Mouse (Mus musculus): ENCODE measurements around the gene Foxk1. TPM values are rescaled to one million over a fixed set of nuclear protein-coding genes. Genes with fewer than 3 reads are reported as not detected.

Gene Foxk1
- polyA plus RNA-seq, 1 experiment from 2014 or later, result 6.5 TPM

GRCm38 (mm10) chr5:142384911-142385660 is 16.2 kb upstream of the Foxk1 start:
- ATAC-seq (ENCODE audit: low FRiP score, low TSS enrichment), result no peak
- 36% methylated on average over 23 of the region's 23 CpGs for WGBS
- 0 out of 2 replicates have a peak, but pooled peaks cover 3% of the 10 kb centered on the region for H3K4me1 ChIP-seq (ENCODE audit: control insufficient read depth, insufficient read depth, low read length)
- H3K27ac ChIP-seq (ENCODE audit: low read depth, low read length), result no peak overlapping the region
- H3K9me3 ChIP-seq (ENCODE audit: control insufficient read depth, low read length), result no peaks in the 10 kb centered on the region
- H3K4me2 ChIP-seq (replicated peaks; ENCODE audit: low read depth, low read length), result no peak overlapping the region
- H3K36me3 ChIP-seq (ENCODE audit: control insufficient read depth, insufficient read depth, low read length), result no peaks in the 10 kb centered on the region
- H3K4me3 ChIP-seq (ENCODE audit: low read length), result no peak overlapping the region
- no peaks in the 10 kb centered on the region for H3K27me3 ChIP-seq (ENCODE audit: control insufficient read depth, insufficient read depth, low read length)
- H3K9ac ChIP-seq (ENCODE audit: low read depth, low read length), result no peak overlapping the region

- Histone ChIP-seq H3K27ac (ENCODE audit: low read depth, low read length) (no peak overlapping the region; the same call in 1 of the 2 replicates), H3K36me3 (ENCODE audit: control insufficient read depth, insufficient read depth, low read length) (no peaks in the 10 kb centered on the region), H3K4me2 (replicated peaks; ENCODE audit: low read depth, low read length) (no peak overlapping the region), H3K4me1 (ENCODE audit: control insufficient read depth, insufficient read depth, low read length) (0 out of 2 replicates have a peak, but pooled peaks cover 3% of the 10 kb centered on the region), H3K9ac (ENCODE audit: low read depth, low read length) (no peak overlapping the region; the same call in 1 of the 2 replicates), H3K4me3 (ENCODE audit: low read length) (no peak overlapping the region), H3K9me3 (ENCODE audit: control insufficient read depth, low read length) (no peaks in the 10 kb centered on the region), H3K27me3 (ENCODE audit: control insufficient read depth, insufficient read depth, low read length) (no peaks in the 10 kb centered on the region)
- no peak for ATAC-seq (ENCODE audit: low FRiP score, low TSS enrichment)
- 74% methylated on average over 6 of the region's 6 CpGs for WGBS
These were observed 15.0 kb upstream of the Foxk1 start for GRCm38 (mm10) chr5:142386329-142386728.

- H3K4me3 ChIP-seq (ENCODE audit: low read length), result no peak overlapping the region
- peak; percentile 69; the same call in 1 of the 2 replicates for ATAC-seq (ENCODE audit: low FRiP score, low TSS enrichment)
These were observed 14.3 kb upstream of the Foxk1 start for GRCm38 (mm10) chr5:142386784-142387680.

GRCm38 (mm10) chr5:142387716-142388115 is 13.6 kb upstream of the Foxk1 start:
- no peak overlapping the region for H3K9ac ChIP-seq (ENCODE audit: low read depth, low read length)
- no peaks in the 10 kb centered on the region for H3K9me3 ChIP-seq (ENCODE audit: control insufficient read depth, low read length)
- no peak overlapping the region for H3K4me3 ChIP-seq (ENCODE audit: low read length)
- H3K27me3 ChIP-seq (ENCODE audit: control insufficient read depth, insufficient read depth, low read length), result no peaks in the 10 kb centered on the region
- no peak for ATAC-seq (ENCODE audit: low FRiP score, low TSS enrichment)
- H3K36me3 ChIP-seq (ENCODE audit: control insufficient read depth, insufficient read depth, low read length), result no peaks in the 10 kb centered on the region
- peaks cover 9% of the 10 kb centered on the region; the same call in 1 of the 2 replicates for H3K4me1 ChIP-seq (ENCODE audit: control insufficient read depth, insufficient read depth, low read length)
- H3K27ac ChIP-seq (ENCODE audit: low read depth, low read length), result no peak overlapping the region
- WGBS, result 87% methylated on average over 4 of the region's 4 CpGs
- no peak overlapping the region for H3K4me2 ChIP-seq (replicated peaks; ENCODE audit: low read depth, low read length)

More at GRCm38 (mm10) chr5:142386784-142387680, 14.3 kb upstream of the Foxk1 start:
- H3K4me2 ChIP-seq (replicated peaks; ENCODE audit: low read depth, low read length), result no peak overlapping the region
- peaks cover 6% of the 10 kb centered on the region; the same call in 1 of the 2 replicates for H3K4me1 ChIP-seq (ENCODE audit: control insufficient read depth, insufficient read depth, low read length)
- no peaks in the 10 kb centered on the region for H3K36me3 ChIP-seq (ENCODE audit: control insufficient read depth, insufficient read depth, low read length)
- no peaks in the 10 kb centered on the region for H3K9me3 ChIP-seq (ENCODE audit: control insufficient read depth, low read length)
- H3K27me3 ChIP-seq (ENCODE audit: control insufficient read depth, insufficient read depth, low read length), result no peaks in the 10 kb centered on the region
- no peak overlapping the region; the same call in 1 of the 2 replicates for H3K27ac ChIP-seq (ENCODE audit: low read depth, low read length)
- 51% methylated on average over 17 of the region's 17 CpGs for WGBS
- no peak overlapping the region; the same call in 1 of the 2 replicates for H3K9ac ChIP-seq (ENCODE audit: low read depth, low read length)

GRCm38 (mm10) chr5:142391691-142392090 is 9.6 kb upstream of the Foxk1 start:
- Histone ChIP-seq H3K9me3 (ENCODE audit: control insufficient read depth, low read length) (no peaks in the 10 kb centered on the region), H3K36me3 (ENCODE audit: control insufficient read depth, insufficient read depth, low read length) (no peaks in the 10 kb centered on the region), H3K27me3 (ENCODE audit: control insufficient read depth, insufficient read depth, low read length) (no peaks in the 10 kb centered on the region), H3K4me1 (ENCODE audit: control insufficient read depth, insufficient read depth, low read length) (peaks cover 12% of the 10 kb centered on the region; the same call in 1 of the 2 replicates), H3K27ac (ENCODE audit: low read depth, low read length) (no peak overlapping the region), H3K4me3 (ENCODE audit: low read length) (no peak overlapping the region), H3K9ac (ENCODE audit: low read depth, low read length) (no peak overlapping the region), H3K4me2 (replicated peaks; ENCODE audit: low read depth, low read length) (no peak overlapping the region)
- 80% methylated on average over 5 of the region's 5 CpGs for WGBS
- no peak for ATAC-seq (ENCODE audit: low FRiP score, low TSS enrichment)

GRCm38 (mm10) chr5:142394602-142395252 is 6.6 kb upstream of the Foxk1 start:
- Histone ChIP-seq H3K27me3 (ENCODE audit: control insufficient read depth, insufficient read depth, low read length) (no peaks in the 10 kb centered on the region), H3K4me1 (ENCODE audit: control insufficient read depth, insufficient read depth, low read length) (peaks cover 9% of the 10 kb centered on the region; the same call in 1 of the 2 replicates)
- WGBS, result 91% methylated on average over 6 of the region's 6 CpGs

GRCm38 (mm10) chr5:142395909-142396308 is 5.4 kb upstream of the Foxk1 start:
- Histone ChIP-seq H3K36me3 (ENCODE audit: control insufficient read depth, insufficient read depth, low read length) (no peaks in the 10 kb centered on the region), H3K27me3 (ENCODE audit: control insufficient read depth, insufficient read depth, low read length) (no peaks in the 10 kb centered on the region), H3K9me3 (ENCODE audit: control insufficient read depth, low read length) (no peaks in the 10 kb centered on the region), H3K4me1 (ENCODE audit: control insufficient read depth, insufficient read depth, low read length) (peaks cover 17% of the 10 kb centered on the region), H3K4me3 (ENCODE audit: low read length) (no peak overlapping the region), H3K4me2 (replicated peaks; ENCODE audit: low read depth, low read length) (no peak overlapping the region), H3K27ac (ENCODE audit: low read depth, low read length) (no peak overlapping the region), H3K9ac (ENCODE audit: low read depth, low read length) (no peak overlapping the region)
- ATAC-seq (ENCODE audit: low FRiP score, low TSS enrichment), result no peak
- 66% methylated on average over 5 of the region's 5 CpGs for WGBS

More at GRCm38 (mm10) chr5:142394602-142395252, 6.6 kb upstream of the Foxk1 start:
- Histone ChIP-seq H3K27ac (ENCODE audit: low read depth, low read length) (no peak overlapping the region), H3K36me3 (ENCODE audit: control insufficient read depth, insufficient read depth, low read length) (no peaks in the 10 kb centered on the region), H3K4me2 (replicated peaks; ENCODE audit: low read depth, low read length) (no peak overlapping the region), H3K9me3 (ENCODE audit: control insufficient read depth, low read length) (no peaks in the 10 kb centered on the region), H3K4me3 (ENCODE audit: low read length) (no peak overlapping the region), H3K9ac (ENCODE audit: low read depth, low read length) (no peak overlapping the region)
- ATAC-seq (ENCODE audit: low FRiP score, low TSS enrichment), result no peak

GRCm38 (mm10) chr5:142400181-142400883 is 965 bp upstream of the Foxk1 start:
- ATAC-seq (ENCODE audit: low FRiP score, low TSS enrichment), result no peak
- no peaks in the 10 kb centered on the region for H3K9me3 ChIP-seq (ENCODE audit: control insufficient read depth, low read length)
- H3K36me3 ChIP-seq (ENCODE audit: control insufficient read depth, insufficient read depth, low read length), result no peaks in the 10 kb centered on the region
- H3K4me3 ChIP-seq (ENCODE audit: low read length), result peak overlapping the region; percentile 80; the same call in 1 of the 2 replicates
- H3K4me1 ChIP-seq (ENCODE audit: control insufficient read depth, insufficient read depth, low read length), result peaks cover 40% of the 10 kb centered on the region
- 19% methylated on average over 17 of the region's 17 CpGs for WGBS
- no peak overlapping the region for H3K27ac ChIP-seq (ENCODE audit: low read depth, low read length)
- no peaks in the 10 kb centered on the region for H3K27me3 ChIP-seq (ENCODE audit: control insufficient read depth, insufficient read depth, low read length)
- H3K4me2 ChIP-seq (replicated peaks; ENCODE audit: low read depth, low read length), result peak overlapping the region; percentile 89
- H3K9ac ChIP-seq (ENCODE audit: low read depth, low read length), result peak overlapping the region; percentile 97

Measured in kidney, embryonic 14.5 days (tissue).